Mouse (Mus musculus): ENCODE measurements at regions not wholly inside any gene's neighbourhood (a gene's known extent, or its start where the extent isn't known, plus 50 kb on each side); places are given as distances from the start of the nearest gene placed in this dataset.

DNA sequence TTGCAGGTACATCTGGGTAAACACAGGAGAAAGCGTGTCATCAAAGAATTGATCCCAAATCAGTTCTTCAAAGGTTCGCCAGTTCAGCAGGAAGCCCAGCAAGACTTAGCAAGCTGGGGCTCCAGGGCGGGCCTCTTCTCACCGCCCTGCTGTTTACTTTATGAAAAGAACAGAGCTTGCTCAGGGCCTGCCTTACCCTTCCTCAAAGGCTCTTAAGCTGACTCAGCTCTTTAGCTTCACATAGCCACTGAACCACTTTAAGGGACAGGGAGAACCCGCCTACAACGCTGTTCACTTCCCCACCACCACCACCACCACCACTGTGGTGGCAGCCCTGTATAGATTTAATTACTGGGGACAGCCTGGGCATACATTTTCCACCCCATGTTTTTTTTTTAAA, 148.5 kb downstream of the Clic5 start:
- intact Hi-C loops (cut with DNase I), result no loop called here
- DNase-seq (ENCODE audit: low spot score), result no peak

- no peak for DNase-seq (ENCODE audit: low spot score)
- intact Hi-C loops (cut with DNase I), result no loop called here
These were observed 148.9 kb downstream of the Clic5 start for GRCm38 (mm10) chr17:44337253-44337652.

GRCm38 (mm10) chr17:44344542-44344941, 156.2 kb downstream of the Clic5 start:
- intact Hi-C loops (cut with DNase I), result no loop called here
- DNase-seq (ENCODE audit: low spot score), result no peak

DNA sequence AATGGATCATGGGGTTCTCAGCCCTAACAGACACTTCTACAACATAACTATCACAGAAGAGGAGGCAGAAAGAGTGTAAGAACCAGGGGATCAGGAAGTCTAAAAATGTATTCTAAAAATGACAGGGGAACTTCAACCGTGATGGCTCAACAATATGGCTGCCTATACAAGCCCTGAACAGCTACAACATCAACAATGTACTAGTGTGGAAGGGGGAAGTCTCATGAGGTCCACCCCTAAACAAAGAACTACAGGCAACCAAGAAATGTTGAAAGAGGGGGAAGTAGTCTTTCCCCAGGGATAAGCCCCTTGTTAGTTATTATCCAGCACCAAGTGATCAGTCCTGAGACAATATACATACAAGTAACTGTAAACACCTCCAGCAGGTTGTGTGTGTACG, 157.0 kb downstream of the Clic5 start:
- intact Hi-C loops (cut with DNase I), result no loop called here
- no peak for DNase-seq (ENCODE audit: low spot score)

DNA sequence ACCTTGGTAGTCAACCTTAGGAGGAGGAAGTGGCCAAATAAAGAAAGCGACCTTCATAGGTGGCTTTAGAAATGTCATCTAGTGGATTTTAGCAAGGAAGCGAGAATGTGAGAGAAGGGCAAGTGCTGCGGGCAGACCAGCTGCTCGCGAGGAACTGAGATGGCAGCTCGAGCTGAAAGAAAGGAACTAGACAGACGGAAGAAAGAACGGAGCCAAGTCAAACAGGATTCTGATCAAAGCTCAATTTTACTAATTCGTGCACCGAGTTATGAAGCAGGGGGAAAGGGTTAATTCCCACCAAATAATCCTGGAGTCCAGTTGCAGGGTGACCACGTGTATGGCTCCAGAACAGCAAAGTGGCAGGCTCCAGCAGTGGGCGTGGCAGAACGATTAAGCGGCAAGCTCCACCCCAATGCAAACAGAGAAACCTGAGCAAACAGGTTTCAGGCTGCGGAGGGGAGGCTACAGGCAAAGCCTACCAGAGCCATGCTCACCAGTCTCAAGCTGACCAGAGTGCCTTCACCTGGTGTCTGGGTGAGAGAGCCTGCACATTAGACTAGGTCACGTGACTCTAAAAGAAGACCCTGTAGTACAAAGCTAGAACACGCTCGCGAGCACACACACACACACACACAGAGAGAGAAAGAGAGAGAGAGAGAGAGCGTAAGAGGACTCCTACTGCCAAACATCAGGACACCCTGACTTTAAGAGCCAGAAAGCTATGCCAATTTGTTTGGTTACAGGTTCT, 162.0 kb downstream of the Clic5 start:
- intact Hi-C loops (cut with DNase I), result no loop called here
- no peak for DNase-seq (ENCODE audit: low spot score)

- DNase-seq (ENCODE audit: low spot score), result no peak
- intact Hi-C loops (cut with DNase I), result no loop called here
These were observed 162.5 kb downstream of the Clic5 start for GRCm38 (mm10) chr17:44350949-44351244.

DNA sequence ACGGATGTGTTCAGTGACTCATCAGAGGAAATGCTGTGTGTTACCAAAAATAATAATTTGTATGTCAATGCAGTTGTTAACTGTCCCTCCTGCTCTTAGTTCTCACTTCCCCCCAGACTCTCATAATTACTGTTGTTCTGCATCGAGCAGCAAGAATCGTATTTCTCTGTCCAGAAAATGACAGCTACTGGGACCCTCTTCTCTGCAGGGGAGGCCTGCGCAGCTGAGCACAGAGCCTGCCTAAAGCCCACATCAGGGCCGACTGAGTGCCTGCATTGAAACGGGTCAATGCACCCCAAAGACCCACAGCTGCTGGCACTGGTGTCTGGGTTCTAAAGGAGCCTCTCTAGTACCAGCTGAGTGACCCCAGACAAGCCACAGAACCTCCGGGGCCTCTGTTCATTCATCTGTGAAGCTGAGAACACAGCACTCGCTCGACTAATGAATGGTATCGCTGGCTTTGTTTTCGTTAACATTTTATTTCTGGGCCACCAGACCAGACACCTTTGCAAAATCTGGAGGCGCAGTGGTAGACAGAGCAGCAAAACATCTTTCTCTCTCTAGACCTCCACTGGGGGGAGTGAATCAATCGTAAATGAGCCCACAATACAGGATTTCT, 163.2 kb downstream of the Clic5 start:
- intact Hi-C loops (cut with DNase I), result no loop called here

GRCm38 (mm10) chr17:44352142-44352541, 163.8 kb downstream of the Clic5 start:
- intact Hi-C loops (cut with DNase I), result no loop called here
- no peak for DNase-seq (ENCODE audit: low spot score)

More for the DNA sequence above, 163.2 kb downstream of the Clic5 start:
- DNase-seq (ENCODE audit: low spot score), result no peak

- no peak for DNase-seq (ENCODE audit: low spot score)
- intact Hi-C loops (cut with DNase I), result no loop called here
These were observed 174.7 kb downstream of the Clic5 start for GRCm38 (mm10) chr17:44363111-44363510.

DNA sequence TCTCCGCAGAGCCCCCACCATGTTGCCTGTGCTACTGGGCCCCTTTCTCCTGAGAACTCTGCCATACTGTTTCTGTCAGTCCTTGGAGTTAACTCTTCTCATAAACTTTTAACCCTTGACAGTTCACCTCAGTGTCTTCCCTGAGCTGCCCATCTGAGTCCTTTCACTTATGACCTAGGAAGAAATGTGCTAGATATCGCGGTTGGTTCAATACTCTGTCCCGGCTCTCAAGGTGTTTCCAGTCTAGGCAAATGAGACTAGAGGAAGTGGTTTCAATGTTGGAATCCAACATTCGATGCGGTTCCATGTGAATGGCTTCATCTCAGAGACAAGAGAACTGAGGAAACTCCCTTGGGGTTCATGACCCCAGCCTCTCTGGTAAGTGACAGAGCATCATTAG, 176.1 kb downstream of the Clic5 start:
- intact Hi-C loops (cut with DNase I), result no loop called here

DNA sequence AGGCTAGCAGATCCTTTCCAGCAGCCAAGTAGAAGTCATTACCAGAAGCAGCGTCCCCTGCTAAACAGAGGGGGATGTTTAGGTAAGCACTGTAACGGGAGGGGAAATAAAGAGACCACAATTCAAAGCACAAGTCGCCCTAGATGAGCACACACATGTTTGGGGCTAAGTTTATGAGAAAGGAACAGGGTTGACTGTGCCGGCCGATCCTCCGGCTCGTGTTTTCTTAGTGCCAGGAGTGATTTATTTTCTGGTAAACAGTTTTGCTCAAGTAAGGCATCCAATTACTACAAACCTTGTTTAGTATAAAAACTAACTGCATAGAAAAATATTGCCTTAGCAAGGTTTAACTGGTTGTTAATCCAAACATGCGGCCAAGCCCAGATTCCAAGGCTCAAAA, 178.1 kb downstream of the Clic5 start:
- no peak for DNase-seq (ENCODE audit: low spot score)
- intact Hi-C loops (cut with DNase I), result no loop called here

More for the DNA sequence above, 176.1 kb downstream of the Clic5 start:
- DNase-seq (ENCODE audit: low spot score), result no peak

- no peak for DNase-seq (ENCODE audit: low spot score)
- intact Hi-C loops (cut with DNase I), result no loop called here
These were observed 179.2 kb downstream of the Clic5 start for GRCm38 (mm10) chr17:44367561-44367960.

GRCm38 (mm10) chr17:44370966-44371465, 182.6 kb downstream of the Clic5 start:
- intact Hi-C loops (cut with DNase I), result no loop called here
- no peak for DNase-seq (ENCODE audit: low spot score)

DNA sequence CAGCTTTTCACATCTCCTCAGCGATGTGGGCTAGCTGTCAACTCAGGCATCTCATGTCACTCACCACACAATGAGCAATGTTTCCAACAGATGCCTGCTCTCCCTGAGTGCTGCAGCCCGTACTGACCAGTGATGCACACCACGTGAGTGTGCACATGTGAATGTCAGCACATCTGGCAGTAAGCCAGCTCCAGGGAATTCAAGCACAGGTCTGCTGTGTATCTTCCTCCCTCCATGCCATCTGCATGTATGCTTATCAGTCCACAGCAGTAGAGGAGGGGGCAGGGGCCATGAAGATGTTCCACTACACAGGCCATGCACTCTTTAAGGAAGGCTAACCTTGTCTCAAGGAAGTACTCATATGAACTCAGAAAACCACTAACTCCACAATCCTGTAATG, 183.2 kb downstream of the Clic5 start:
- DNase-seq (ENCODE audit: low spot score), result no peak
- intact Hi-C loops (cut with DNase I), result no loop called here

DNA sequence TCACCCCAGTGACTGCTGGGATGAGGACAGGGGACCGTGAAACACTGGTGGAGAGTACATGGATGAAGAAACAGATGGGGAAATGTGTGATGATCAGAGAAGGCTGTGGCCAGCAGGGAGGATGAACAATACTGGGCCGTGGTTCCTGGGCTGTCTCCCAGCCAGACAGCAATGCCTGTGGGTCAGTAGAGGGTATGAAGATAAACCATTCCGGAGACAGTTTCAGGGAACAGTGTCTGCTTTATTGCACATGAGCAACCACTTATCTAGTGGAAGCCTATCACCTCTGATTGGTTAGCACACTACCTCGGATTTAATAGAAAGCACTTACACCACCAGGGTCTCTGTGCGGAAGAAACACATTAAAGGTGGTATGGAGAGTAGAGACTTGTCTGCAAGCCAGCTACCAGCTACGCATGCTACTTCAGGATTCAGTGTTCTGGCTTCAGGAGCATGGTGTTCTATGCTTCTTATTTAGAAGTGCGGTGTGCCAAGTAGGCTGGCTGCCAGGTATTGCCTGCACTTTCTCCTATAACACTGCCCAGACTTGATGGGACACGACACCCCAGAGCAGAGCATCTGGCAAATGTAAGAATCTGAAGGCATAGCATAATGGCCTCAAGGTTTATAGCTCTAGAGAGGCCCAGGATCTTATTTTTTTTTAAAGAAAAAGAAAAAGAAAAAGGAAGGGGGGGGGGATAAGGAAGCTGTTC, 185.5 kb downstream of the Clic5 start:
- intact Hi-C loops (cut with DNase I), result no loop called here
- no peak for DNase-seq (ENCODE audit: low spot score)

GRCm38 (mm10) chr17:44378391-44378790, 190.0 kb downstream of the Clic5 start:
- intact Hi-C loops (cut with DNase I), result no loop called here
- DNase-seq (ENCODE audit: low spot score), result no peak

- DNase-seq (ENCODE audit: low spot score), result no peak
- intact Hi-C loops (cut with DNase I), result no loop called here
These were observed 200.5 kb downstream of the Clic5 start for GRCm38 (mm10) chr17:44388916-44389315.

DNA sequence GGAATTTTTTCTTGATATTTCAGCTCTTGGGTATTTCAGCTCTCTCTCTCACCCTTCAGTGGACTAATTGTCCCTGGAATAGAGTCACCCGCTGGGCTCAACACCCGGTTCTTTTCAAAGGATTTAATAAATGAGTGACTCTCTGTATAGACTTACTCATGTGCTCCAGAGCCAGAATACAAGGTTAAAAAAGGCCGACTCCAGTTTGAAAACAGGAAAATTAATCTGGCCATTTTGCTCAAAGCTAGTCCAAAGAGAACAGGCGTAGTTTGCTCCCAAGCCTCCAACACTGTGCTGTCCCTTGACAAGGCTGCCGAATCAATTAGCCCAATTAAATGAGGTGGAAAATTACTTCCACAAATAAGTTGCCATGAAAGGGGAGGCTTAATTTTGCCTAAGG, 209.4 kb downstream of the Clic5 start:
- intact Hi-C loops (cut with DNase I), result no loop called here
- no peak for DNase-seq (ENCODE audit: low spot score)

DNA sequence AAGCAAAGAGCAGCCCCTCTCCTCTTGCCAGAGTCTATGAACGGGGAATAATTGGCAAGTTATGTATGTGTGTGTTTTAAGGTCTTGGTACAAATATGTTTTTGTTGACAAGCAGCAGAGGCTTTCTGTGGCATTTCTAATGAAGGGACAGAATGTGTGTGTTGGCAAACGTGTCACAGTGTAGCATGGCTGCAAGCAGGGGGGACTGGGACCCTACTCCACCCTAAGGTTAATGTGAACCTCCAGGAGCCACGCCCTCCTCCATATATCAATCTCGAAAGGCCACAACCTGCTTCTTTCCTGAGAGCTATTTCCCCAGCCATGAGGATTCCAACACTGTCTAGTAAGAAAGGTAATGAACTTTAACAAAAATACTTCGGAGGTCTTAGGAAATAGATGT, 209.8 kb downstream of the Clic5 start:
- intact Hi-C loops (cut with DNase I), result no loop called here

GRCm38 (mm10) chr17:44404923-44405322, 216.5 kb downstream of the Clic5 start:
- intact Hi-C loops (cut with DNase I), result no loop called here
- DNase-seq (ENCODE audit: low spot score), result no peak

More for the DNA sequence above, 209.8 kb downstream of the Clic5 start:
- DNase-seq (ENCODE audit: low spot score), result no peak

DNA sequence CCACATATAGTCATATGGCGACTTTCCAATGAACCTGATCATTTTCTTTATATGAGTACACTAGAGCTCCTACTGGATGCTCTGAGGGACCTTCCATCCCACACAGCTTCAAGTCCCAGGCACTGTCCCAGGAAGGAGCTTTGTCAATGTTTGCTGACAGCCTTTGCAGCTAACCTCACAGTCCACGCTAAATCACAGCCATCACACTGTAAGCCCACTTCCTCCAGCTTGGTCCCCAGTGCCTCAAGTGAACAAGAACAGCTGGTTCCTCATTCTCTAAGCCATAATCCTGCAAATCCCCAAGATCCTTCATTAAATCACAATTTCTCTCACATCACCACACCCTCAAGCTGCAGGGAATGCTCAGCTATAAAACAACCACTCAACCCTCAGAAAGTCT, 222.6 kb downstream of the Clic5 start:
- intact Hi-C loops (cut with DNase I), result no loop called here
- no peak for DNase-seq (ENCODE audit: low spot score)
